Mouse (Mus musculus) brain, embryonic 14.5 days (tissue): ENCODE measurements at regions not wholly inside any gene's neighbourhood (a gene's known extent, or its start where the extent isn't known, plus 50 kb on each side); places are given as distances from the start of the nearest gene placed in this dataset.

Experiments used
- CTCF ChIP-seq: fragments of 200-500 bp; IDR thresholded peaks from 2 replicates; pipeline ENCODE4 v1.5.1; 2012; ENCODE audit warnings: inconsistent platforms, mild to moderate bottlenecking, moderate library complexity, borderline replicate concordance; ENCODE audit not compliant: insufficient read depth, insufficient read length; ENCODE audit errors: extremely low read depth
- POLR2A ChIP-seq: fragments of 200-500 bp; IDR thresholded peaks from 2 replicates; pipeline ENCODE4 v1.6.1; 2012; ENCODE audit warnings: mild to moderate bottlenecking, inconsistent platforms, borderline replicate concordance; ENCODE audit not compliant: poor library complexity, insufficient read depth, insufficient read length, severe bottlenecking; ENCODE audit errors: extremely low read depth

DNA sequence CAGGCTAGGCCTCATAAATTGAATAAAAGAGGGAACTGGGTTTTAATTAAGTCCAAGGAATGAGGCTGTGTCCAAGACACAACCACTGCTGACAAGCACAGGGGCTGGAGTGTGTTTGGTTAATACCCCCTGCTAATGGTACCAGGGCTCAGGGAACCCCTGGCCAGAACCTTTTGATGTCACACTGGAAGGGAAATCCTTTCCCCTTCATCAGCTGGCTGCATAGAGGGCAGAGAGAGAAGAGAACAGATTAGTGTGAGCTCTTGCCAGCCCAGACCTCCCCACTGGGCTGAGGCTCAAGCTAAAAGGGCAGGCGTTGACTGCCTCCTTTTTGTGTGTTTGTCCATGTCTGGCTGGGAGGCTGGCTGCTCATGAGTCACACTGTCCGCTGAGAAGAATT lies 301.1 kb upstream of the Dynlrb2 start:
- TF ChIP-seq POLR2A (no peak), CTCF (no peak)
